Comparison of ENCODE assay signal across 9 mouse cellular contexts in the genomic region with DNA sequence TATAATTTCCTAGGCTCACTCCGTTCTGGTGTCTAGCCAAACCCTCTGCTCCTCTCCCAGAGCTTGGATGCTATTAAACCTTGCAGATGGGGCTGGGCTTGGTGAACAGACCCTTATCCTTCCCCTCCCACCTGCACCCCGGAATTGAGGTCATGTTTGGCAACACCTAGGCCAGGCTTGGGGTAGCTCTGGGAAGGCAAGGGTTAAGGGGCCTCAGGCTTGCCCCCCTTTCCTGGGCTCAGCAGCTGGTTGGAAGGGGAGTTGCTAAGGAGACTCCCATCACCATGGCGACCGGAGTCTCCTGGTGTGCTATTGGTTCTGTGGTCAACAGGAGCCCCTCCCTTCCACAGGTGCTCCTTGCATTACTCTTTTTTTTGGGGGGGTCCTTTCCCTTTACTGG. TPM values are rescaled to one million over a fixed set of nuclear protein-coding genes. Genes with fewer than 3 reads are reported as not detected.
DNase-seq lines count a peak whose midpoint lies in the region; ATAC-seq and TF ChIP-seq lines count a peak whose summit lies in the region.
"Had no signal": no experiment of that assay in that cellular context is flagged by ENCODE, and none has a peak within 500 bp of the region (broad histone marks: within the 10 kb centered on the region; RNA-seq: fewer than 3 reads in every experiment).

No protein-coding gene starts in this region.

- H3K4me2 ChIP-seq in kidney, embryonic 14.5 days (replicated peaks; ENCODE audit: low read depth, low read length), result peak overlapping the region; percentile 21; the same call in 1 of the 2 replicates
- H3K4me2 ChIP-seq in forebrain, embryonic 16.5 days (ENCODE audit: low read length), result peak overlapping the region; percentile 64
- H3K4me2 ChIP-seq in neural tube, embryonic 14.5 days (ENCODE audit: low read depth, low read length), result peak overlapping the region; percentile 81
- H3K4me2 ChIP-seq: embryonic facial prominence, embryonic 15.5 days had no signal

- H3K9me3 ChIP-seq in kidney, embryonic 14.5 days (ENCODE audit: control insufficient read depth, low read length), result no peaks in the 10 kb centered on the region
- H3K9me3 ChIP-seq in forebrain, embryonic 16.5 days (ENCODE audit: control insufficient read depth, low read length), result no peaks in the 10 kb centered on the region
- no peaks in the 10 kb centered on the region for H3K9me3 ChIP-seq in neural tube, embryonic 14.5 days (ENCODE audit: control insufficient read depth, low read length)
- H3K9me3 ChIP-seq: embryonic facial prominence, embryonic 15.5 days had no signal

- H3K4me1 ChIP-seq in kidney, embryonic 14.5 days (ENCODE audit: control insufficient read depth, insufficient read depth, low read length), result peaks cover 19% of the 10 kb centered on the region; the same call in 1 of the 2 replicates
- peaks cover 18% of the 10 kb centered on the region for H3K4me1 ChIP-seq in forebrain, embryonic 16.5 days (replicated peaks; ENCODE audit: control insufficient read depth, insufficient read depth, low read length)
- H3K4me1 ChIP-seq in neural tube, embryonic 14.5 days (ENCODE audit: control insufficient read depth, insufficient read depth, low read length), result peaks cover 13% of the 10 kb centered on the region

- no peaks in the 10 kb centered on the region for H3K27me3 ChIP-seq in kidney, embryonic 14.5 days (ENCODE audit: control insufficient read depth, insufficient read depth, low read length)
- H3K27me3 ChIP-seq in forebrain, embryonic 16.5 days (replicated peaks; ENCODE audit: control insufficient read depth, insufficient read depth, low read length), result no peaks in the 10 kb centered on the region
- no peaks in the 10 kb centered on the region for H3K27me3 ChIP-seq in neural tube, embryonic 14.5 days (ENCODE audit: control insufficient read depth, insufficient read depth, low read length)
- H3K27me3 ChIP-seq: embryonic facial prominence, embryonic 15.5 days had no signal

- no peak for DNase-seq in kidney, adult 18-20 months
- peak; percentile 66 to 79 for DNase-seq in left cerebral cortex, adult 2 months (ENCODE audit: extremely low spot score in 1 of 2, low spot score in 2 of 2)
- no peak for DNase-seq in urinary bladder, postnatal 14 days (ENCODE audit: low spot score)
- DNase-seq in thymus, postnatal 14 days, result no peak
- DNase-seq in urinary bladder, adult 2 months (ENCODE audit: low spot score), result no peak

- TF ChIP-seq CTCF in left cerebral cortex, adult 2 months (IDR thresholded peaks at IDR 0.05), result no peak

- no peak overlapping the region for H3K4me3 ChIP-seq in kidney, embryonic 14.5 days (ENCODE audit: low read length)
- H3K4me3 ChIP-seq in forebrain, embryonic 16.5 days (replicated peaks; ENCODE audit: low read length), result peak overlapping the region; percentile 59
- H3K4me3 ChIP-seq in left cerebral cortex, adult 2 months, result peak overlapping the region; percentile 80
- peak overlapping the region; percentile 51 for H3K4me3 ChIP-seq in neural tube, embryonic 14.5 days (ENCODE audit: low read depth, low read length)
- H3K4me3 ChIP-seq: embryonic facial prominence, embryonic 15.5 days had no signal

- H3K27ac ChIP-seq in kidney, embryonic 14.5 days (ENCODE audit: low read depth, low read length), result no peak overlapping the region
- 0 out of 2 replicates have a peak overlapping the region, but pooled peaks have one; percentile 30 for H3K27ac ChIP-seq in forebrain, embryonic 16.5 days (ENCODE audit: low read length)
- peak overlapping the region; percentile 90 for H3K27ac ChIP-seq in left cerebral cortex, adult 2 months
- no peak overlapping the region for H3K27ac ChIP-seq in neural tube, embryonic 14.5 days (ENCODE audit: low read depth, low read length)
- H3K27ac ChIP-seq: embryonic facial prominence, embryonic 15.5 days had no signal

- no peaks in the 10 kb centered on the region for H3K36me3 ChIP-seq in kidney, embryonic 14.5 days (ENCODE audit: control insufficient read depth, insufficient read depth, low read length)
- no peaks in the 10 kb centered on the region for H3K36me3 ChIP-seq in forebrain, embryonic 16.5 days (ENCODE audit: control insufficient read depth, insufficient read depth)
- H3K36me3 ChIP-seq in neural tube, embryonic 14.5 days (ENCODE audit: control insufficient read depth, insufficient read depth, low read length), result peaks cover 6% of the 10 kb centered on the region; the same call in 1 of the 2 replicates
- H3K36me3 ChIP-seq: embryonic facial prominence, embryonic 15.5 days had no signal

- WGBS in kidney, embryonic 14.5 days, result 21% methylated on average over 4 of the region's 4 CpGs
- 7% methylated on average over 4 of the region's 4 CpGs for WGBS in forebrain, embryonic 16.5 days
- 9% methylated on average over 4 of the region's 4 CpGs for WGBS in neural tube, embryonic 14.5 days

- no peak overlapping the region for H3K9ac ChIP-seq in kidney, embryonic 14.5 days (ENCODE audit: low read depth, low read length)
- H3K9ac ChIP-seq in forebrain, embryonic 16.5 days (replicated peaks; ENCODE audit: low read depth, low read length), result peak overlapping the region; percentile 69
- H3K9ac ChIP-seq in neural tube, embryonic 14.5 days (replicated peaks; ENCODE audit: low read depth, low read length), result peak overlapping the region; percentile 59
- H3K9ac ChIP-seq: embryonic facial prominence, embryonic 15.5 days had no signal

- peak; percentile 61 for ATAC-seq in kidney, embryonic 14.5 days (ENCODE audit: low FRiP score, low TSS enrichment)
- ATAC-seq in forebrain, embryonic 16.5 days, result peak; percentile 84
- ATAC-seq in neural tube, embryonic 14.5 days (ENCODE audit: low read depth), result peak; percentile 89

- intact Hi-C loops in left cerebral cortex, adult 2 months (cut with DNase I), result loop anchor here (2.0 kb wide), 2 partner anchors 31 to 45 kb away; no protein-coding TSS in a partner anchor

RNA-seq across cellular contexts. Expression of a gene that starts 32.5 kb away (rescaled TPM):
- polyA plus RNA-seq in kidney, embryonic 14.5 days (2014; fragmentation: Nextera tagmentation; extraction: Ambion mirVana), result 13.7 and 14.0 TPM in 2 replicates
- 24.9 and 32.0 TPM in 2 replicates for polyA plus RNA-seq in forebrain, embryonic 16.5 days (2015; fragmentation: Nextera tagmentation; extraction: Ambion mirVana)
- 100 to 1,000 TPM; 101 to 106 TPM for total RNA-seq in left cerebral cortex, adult 2 months (2021)
- 27.5 and 35.3 TPM in 2 replicates for polyA plus RNA-seq in neural tube, embryonic 14.5 days (2014; fragmentation: Nextera tagmentation; extraction: Ambion mirVana)
- 8.3 and 11.6 TPM in 2 replicates for polyA plus RNA-seq in urinary bladder, adult 2 months (2012; rRNA removed)

RNA-seq across cellular contexts. Expression of a gene that starts 41.2 kb away (rescaled TPM):
- 26.8 and 34.2 TPM in 2 replicates for polyA plus RNA-seq in kidney, embryonic 14.5 days (2014; fragmentation: Nextera tagmentation; extraction: Ambion mirVana)
- 74.2 and 78.5 TPM in 2 replicates for polyA plus RNA-seq in forebrain, embryonic 16.5 days (2015; fragmentation: Nextera tagmentation; extraction: Ambion mirVana)
- total RNA-seq in left cerebral cortex, adult 2 months (2021), result 10 to 100 TPM; 53.0 to 53.7 TPM
- 34.2 and 43.6 TPM in 2 replicates for polyA plus RNA-seq in neural tube, embryonic 14.5 days (2014; fragmentation: Nextera tagmentation; extraction: Ambion mirVana)
- 36.8 and 38.7 TPM in 2 replicates for polyA plus RNA-seq in urinary bladder, adult 2 months (2012; rRNA removed)

RNA-seq across cellular contexts. Expression of a gene that starts 48.2 kb away (rescaled TPM):
- polyA plus RNA-seq in kidney, embryonic 14.5 days (2014; fragmentation: Nextera tagmentation; extraction: Ambion mirVana), result 366 and 377 TPM in 2 replicates
- polyA plus RNA-seq in forebrain, embryonic 16.5 days (2015; fragmentation: Nextera tagmentation; extraction: Ambion mirVana), result 213 and 234 TPM in 2 replicates
- 100 to 1,000 TPM; 141 to 143 TPM for total RNA-seq in left cerebral cortex, adult 2 months (2021)
- 190 and 219 TPM in 2 replicates for polyA plus RNA-seq in neural tube, embryonic 14.5 days (2014; fragmentation: Nextera tagmentation; extraction: Ambion mirVana)
- 198 and 211 TPM in 2 replicates for polyA plus RNA-seq in urinary bladder, adult 2 months (2012; rRNA removed)

RNA-seq across cellular contexts. Expression of a gene that starts 50.3 kb away (rescaled TPM):
- 0.07 and 0.19 TPM in 2 replicates for polyA plus RNA-seq in kidney, embryonic 14.5 days (2014; fragmentation: Nextera tagmentation; extraction: Ambion mirVana)
- polyA plus RNA-seq in forebrain, embryonic 16.5 days (2015; fragmentation: Nextera tagmentation; extraction: Ambion mirVana), result 2.6 and 2.8 TPM in 2 replicates
- 1 to 10 TPM; 6.8 to 8.3 TPM for total RNA-seq in left cerebral cortex, adult 2 months (2021)
- 4.2 and 5.0 TPM in 2 replicates for polyA plus RNA-seq in neural tube, embryonic 14.5 days (2014; fragmentation: Nextera tagmentation; extraction: Ambion mirVana)
- 0.32 and 0.47 TPM in 2 replicates for polyA plus RNA-seq in urinary bladder, adult 2 months (2012; rRNA removed)

Comparison
In these comparisons a context has a peak if more than half of its experiments do, and no peak if none do; other contexts are left out.
1. H3K27ac ChIP-seq: peak in forebrain, embryonic 16.5 days (single experiment) and left cerebral cortex, adult 2 months (single experiment); none in kidney, embryonic 14.5 days (single experiment) and neural tube, embryonic 14.5 days (single experiment).
2. H3K4me2 ChIP-seq: peak in every context shown above with its lines; median percentile 81 in neural tube, embryonic 14.5 days; 64 in forebrain, embryonic 16.5 days; 21 in kidney, embryonic 14.5 days.
3. DNase-seq: peak in left cerebral cortex, adult 2 months (2 of 2); none in kidney, adult 18-20 months (single experiment), urinary bladder, postnatal 14 days (single experiment), thymus, postnatal 14 days (single experiment) and urinary bladder, adult 2 months (single experiment).
4. Peak in every context shown above with its lines, with median percentiles within 50 percentile points of each other: ATAC-seq.